ENCODE assay signal across 7 mouse cellular contexts in genomic region chr15:6622512-6622911, GRCm38 (mm10).
DNase-seq lines count a peak whose midpoint lies in the region; ATAC-seq and TF ChIP-seq lines count a peak whose summit lies in the region.

No protein-coding gene starts in this region.

- POLR2A ChIA-PET in Patski (lab: Charles Lee) = no interaction called here

- H3K4me2 ChIP-seq in forebrain, embryonic 14.5 days (ENCODE audit: low read length) = no peak overlapping the region
- no peak overlapping the region for H3K4me2 ChIP-seq in midbrain, embryonic 14.5 days (ENCODE audit: low read length)

- intact Hi-C loops in left cerebral cortex, postnatal 25 days (cut with DNase I) = loop anchor here (5.0 kb wide), 1 partner anchor 85 kb away; the partner anchor contains the start of gene Rictor

- TF ChIP-seq CTCF in Patski (IDR thresholded peaks at IDR 0.05) = peak; percentile 92

- no peaks in the 10 kb centered on the region for H3K27me3 ChIP-seq in Patski
- no peaks in the 10 kb centered on the region for H3K27me3 ChIP-seq in forebrain, embryonic 14.5 days (replicated peaks; ENCODE audit: control insufficient read depth, insufficient read depth, low read length)
- no peaks in the 10 kb centered on the region for H3K27me3 ChIP-seq in midbrain, embryonic 14.5 days (ENCODE audit: control insufficient read depth, insufficient read depth, low read length)

- WGBS in forebrain, embryonic 14.5 days = 4% methylated on average over 5 of the region's 5 CpGs
- WGBS in midbrain, embryonic 14.5 days = 5% methylated on average over 5 of the region's 5 CpGs

- peak; percentile 51 for DNase-seq in Patski (ENCODE audit: low read depth, low spot score)
- peak; percentile 85 for DNase-seq in c-Kit-positive CD71-positive TER-119-negative erythroid progenitor cells, embryonic 14.5 days (ENCODE audit: low read depth)
- DNase-seq in forebrain, embryonic 14.5 days (ENCODE audit: low spot score) = peak; percentile 87
- peak; percentile 73 to 80 for DNase-seq in left cerebral cortex, postnatal 25 days (ENCODE audit: low spot score in 2 of 2)
- DNase-seq in midbrain, embryonic 14.5 days = peak; percentile 90
- DNase-seq in spleen, postnatal 4 days (ENCODE audit: low spot score in 2 of 2) = peak; percentile 74 to 92

- no peak overlapping the region for H3K4me3 ChIP-seq in forebrain, embryonic 14.5 days (ENCODE audit: low read depth, low read length)
- H3K4me3 ChIP-seq in midbrain, embryonic 14.5 days (replicated peaks; ENCODE audit: low read depth, low read length) = no peak overlapping the region

- H3K36me3 ChIP-seq in forebrain, embryonic 14.5 days (ENCODE audit: control insufficient read depth, insufficient read depth, low read length) = no peaks in the 10 kb centered on the region
- no peaks in the 10 kb centered on the region for H3K36me3 ChIP-seq in midbrain, embryonic 14.5 days (ENCODE audit: control insufficient read depth, insufficient read depth, low read length)

- H3K4me1 ChIP-seq in forebrain, embryonic 14.5 days (ENCODE audit: control insufficient read depth, insufficient read depth, low read length) = peaks cover 8% of the 10 kb centered on the region; the same call in 1 of the 2 replicates
- H3K4me1 ChIP-seq in midbrain, embryonic 14.5 days (ENCODE audit: control insufficient read depth, insufficient read depth, low read length) = peaks cover 14% of the 10 kb centered on the region; the same call in 1 of the 2 replicates

- H3K9me3 ChIP-seq in forebrain, embryonic 14.5 days (replicated peaks; ENCODE audit: control insufficient read depth, low read length) = no peaks in the 10 kb centered on the region
- no peaks in the 10 kb centered on the region for H3K9me3 ChIP-seq in midbrain, embryonic 14.5 days (ENCODE audit: control insufficient read depth, low read length)

- in situ Hi-C loops in Patski (cut with MboI; ENCODE audit: low pct_unique_long_range_greater_than_20kb) = loop anchor here (10.0 kb wide), 1 partner anchor 262 kb away; no protein-coding TSS in a partner anchor

- peak; percentile 71 for ATAC-seq in Patski
- peak; percentile 54 for ATAC-seq in forebrain, embryonic 14.5 days
- ATAC-seq in inflammation-experienced regulatory T-cells, adult 6 months = peak; percentile 54
- ATAC-seq in midbrain, embryonic 14.5 days (ENCODE audit: low FRiP score, low TSS enrichment) = peak; percentile 43; the same call in 1 of the 2 replicates

- no peak overlapping the region for H3K27ac ChIP-seq in forebrain, embryonic 14.5 days (ENCODE audit: low read depth, low read length)
- H3K27ac ChIP-seq in midbrain, embryonic 14.5 days (replicated peaks; ENCODE audit: low read depth, low read length) = no peak overlapping the region

- no peak overlapping the region for H3K9ac ChIP-seq in forebrain, embryonic 14.5 days (ENCODE audit: low read length)
- H3K9ac ChIP-seq in midbrain, embryonic 14.5 days (replicated peaks; ENCODE audit: low read length) = no peak overlapping the region

- CTCF ChIA-PET in Patski (lab: Charles Lee) = interaction anchor here (0.9 to 2.0 kb wide), 5 partner anchors 9 to 63 kb away, joined by 3 to 6 read pairs (median 4); no protein-coding TSS in a partner anchor
